Mouse (Mus musculus): ENCODE data around the gene Cyp2c23. TPM values are rescaled to one million over a fixed set of nuclear protein-coding genes. Genes with fewer than 3 reads are reported as not detected.

The Cyp2c23 gene
- polyA plus RNA-seq, 1 experiment from 2014 or later = 44.5 TPM

DNA sequence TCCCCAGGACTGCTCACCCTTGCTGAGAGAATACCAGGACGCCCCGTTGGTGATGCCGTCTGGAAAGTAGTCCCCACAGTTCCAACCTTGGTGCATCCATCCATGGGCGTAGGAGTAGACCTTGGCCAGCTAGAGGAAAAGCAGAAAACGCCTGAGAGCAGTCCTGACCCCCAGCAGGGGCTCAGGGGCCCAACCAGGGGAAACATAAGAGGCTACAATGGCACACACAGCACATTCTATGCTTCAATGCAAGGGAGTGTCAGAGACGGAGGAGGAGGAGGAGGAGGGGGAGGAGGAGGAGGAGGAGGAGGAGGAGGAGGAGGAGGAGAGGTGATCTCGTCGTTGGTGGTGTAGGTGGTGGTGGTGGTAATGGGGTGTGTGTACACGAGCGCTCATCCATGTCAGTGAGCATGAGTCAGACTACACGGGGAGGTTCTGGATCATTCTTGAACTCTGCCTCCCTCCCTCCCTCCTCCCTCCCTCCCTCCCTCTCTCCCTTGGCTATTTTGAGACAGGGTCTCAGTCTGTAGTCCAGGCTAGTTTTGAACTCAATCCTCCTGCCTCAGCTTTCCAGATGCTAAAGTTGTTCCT is 60.5 kb downstream of the Cyp2c23 start:
- Histone ChIP-seq H3K9me3 (replicated peaks; ENCODE audit: control insufficient read depth, low read length) (no peaks in the 10 kb centered on the region), H3K27ac (ENCODE audit: low read length) (no peak overlapping the region), H3K4me1 (ENCODE audit: control insufficient read depth, low read depth, low read length) (no peaks in the 10 kb centered on the region), H3K4me2 (ENCODE audit: low read depth, low read length) (no peak overlapping the region), H3K27me3 (ENCODE audit: control insufficient read depth, insufficient read depth, low read depth, low read length) (no peaks in the 10 kb centered on the region), H3K4me3 (ENCODE audit: low read depth, low read length) (no peak overlapping the region), H3K9ac (ENCODE audit: low read depth, low read length) (no peak overlapping the region), H3K36me3 (ENCODE audit: control insufficient read depth, insufficient read depth) (no peaks in the 10 kb centered on the region)
- no peak for ATAC-seq (ENCODE audit: low read depth)
- 54% methylated on average over 10 of the region's 11 CpGs for WGBS (ENCODE audit: insufficient replicate concordance)

- no peak overlapping the region for H3K4me2 ChIP-seq (ENCODE audit: low read depth, low read length)
- 47% methylated on average over 2 of the region's 2 CpGs for WGBS (ENCODE audit: insufficient replicate concordance)
- no peak for ATAC-seq (ENCODE audit: low read depth)
These were observed 62.5 kb downstream of the Cyp2c23 start for GRCm38 (mm10) chr19:43966481-43966880.

DNA sequence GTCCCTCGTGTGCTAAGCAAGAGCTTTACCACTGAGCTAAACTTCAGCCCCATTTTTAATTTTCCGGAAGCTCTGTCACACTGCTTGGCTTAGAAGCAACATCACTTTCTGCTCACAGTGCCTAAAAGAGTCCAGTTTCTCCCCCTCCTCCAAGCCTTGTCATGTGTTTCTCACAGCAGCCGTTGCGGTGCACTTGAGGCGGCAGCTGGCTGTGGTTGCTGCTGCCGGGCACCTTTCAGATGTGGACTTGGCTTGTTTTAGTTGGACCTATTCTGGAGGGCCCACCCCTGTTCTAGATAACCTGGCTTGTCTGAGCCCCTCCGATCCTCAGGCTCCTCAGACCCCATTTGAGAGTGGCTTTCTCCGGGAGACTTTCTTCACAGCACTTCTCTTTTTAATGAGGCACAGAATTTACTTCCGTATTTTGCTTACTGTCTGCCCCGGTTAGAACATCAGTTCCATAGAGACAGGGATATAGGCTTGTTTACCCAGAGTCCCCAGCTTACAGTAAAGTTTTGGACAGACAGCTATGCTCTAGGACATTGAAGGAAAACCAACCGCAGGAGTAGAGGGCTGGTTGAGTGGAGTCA is 63.4 kb downstream of the Cyp2c23 start:
- Histone ChIP-seq H3K4me1 (ENCODE audit: control insufficient read depth, low read depth, low read length) (no peaks in the 10 kb centered on the region), H3K4me3 (ENCODE audit: low read depth, low read length) (no peak overlapping the region), H3K36me3 (ENCODE audit: control insufficient read depth, insufficient read depth) (peaks cover 3% of the 10 kb centered on the region; the same call in 1 of the 2 replicates), H3K9me3 (replicated peaks; ENCODE audit: control insufficient read depth, low read length) (no peaks in the 10 kb centered on the region), H3K27ac (ENCODE audit: low read length) (peak overlapping the region; percentile 33; the same call in 1 of the 2 replicates), H3K9ac (ENCODE audit: low read depth, low read length) (no peak overlapping the region), H3K27me3 (ENCODE audit: control insufficient read depth, insufficient read depth, low read depth, low read length) (no peaks in the 10 kb centered on the region), H3K4me2 (ENCODE audit: low read depth, low read length) (peak overlapping the region; percentile 24)
- ATAC-seq (ENCODE audit: low read depth) = no peak
- 50% methylated on average over 11 of the region's 11 CpGs for WGBS (ENCODE audit: insufficient replicate concordance)

More at GRCm38 (mm10) chr19:43966481-43966880, 62.5 kb downstream of the Cyp2c23 start:
- H3K27ac ChIP-seq (ENCODE audit: low read length) = no peak overlapping the region
- H3K36me3 ChIP-seq (ENCODE audit: control insufficient read depth, insufficient read depth) = no peaks in the 10 kb centered on the region
- H3K9ac ChIP-seq (ENCODE audit: low read depth, low read length) = no peak overlapping the region
- H3K4me3 ChIP-seq (ENCODE audit: low read depth, low read length) = no peak overlapping the region
- no peaks in the 10 kb centered on the region for H3K4me1 ChIP-seq (ENCODE audit: control insufficient read depth, low read depth, low read length)
- H3K27me3 ChIP-seq (ENCODE audit: control insufficient read depth, insufficient read depth, low read depth, low read length) = no peaks in the 10 kb centered on the region
- no peaks in the 10 kb centered on the region for H3K9me3 ChIP-seq (replicated peaks; ENCODE audit: control insufficient read depth, low read length)

DNA sequence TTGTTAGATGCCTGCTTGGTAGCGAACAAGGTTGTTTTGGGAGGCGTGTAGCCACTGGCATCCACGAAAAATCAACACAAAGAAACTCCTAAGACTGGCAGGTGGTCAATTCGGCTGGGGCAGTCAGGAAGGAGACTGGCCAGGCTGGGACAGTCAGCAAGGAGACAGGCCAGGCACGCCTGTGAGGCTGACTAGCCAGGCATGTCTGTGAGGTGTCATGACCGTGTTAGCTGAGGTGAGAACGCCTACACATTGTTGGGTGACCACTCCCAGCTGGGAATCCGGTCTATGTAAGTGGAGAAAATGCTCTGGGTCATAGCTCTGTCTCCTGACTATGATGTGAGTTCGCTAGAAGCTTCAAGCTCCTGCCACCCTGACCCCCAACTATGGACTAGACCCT is 66.2 kb downstream of the Cyp2c23 start:
- Histone ChIP-seq H3K9me3 (replicated peaks; ENCODE audit: control insufficient read depth, low read length) (no peaks in the 10 kb centered on the region), H3K36me3 (ENCODE audit: control insufficient read depth, insufficient read depth) (peaks cover 3% of the 10 kb centered on the region), H3K9ac (ENCODE audit: low read depth, low read length) (no peak overlapping the region), H3K4me2 (ENCODE audit: low read depth, low read length) (no peak overlapping the region), H3K4me3 (ENCODE audit: low read depth, low read length) (no peak overlapping the region), H3K27me3 (ENCODE audit: control insufficient read depth, insufficient read depth, low read depth, low read length) (no peaks in the 10 kb centered on the region), H3K4me1 (ENCODE audit: control insufficient read depth, low read depth, low read length) (no peaks in the 10 kb centered on the region), H3K27ac (ENCODE audit: low read length) (no peak overlapping the region)
- WGBS (ENCODE audit: insufficient replicate concordance) = 50% methylated on average over 9 of the region's 9 CpGs
- ATAC-seq (ENCODE audit: low read depth) = no peak

DNA sequence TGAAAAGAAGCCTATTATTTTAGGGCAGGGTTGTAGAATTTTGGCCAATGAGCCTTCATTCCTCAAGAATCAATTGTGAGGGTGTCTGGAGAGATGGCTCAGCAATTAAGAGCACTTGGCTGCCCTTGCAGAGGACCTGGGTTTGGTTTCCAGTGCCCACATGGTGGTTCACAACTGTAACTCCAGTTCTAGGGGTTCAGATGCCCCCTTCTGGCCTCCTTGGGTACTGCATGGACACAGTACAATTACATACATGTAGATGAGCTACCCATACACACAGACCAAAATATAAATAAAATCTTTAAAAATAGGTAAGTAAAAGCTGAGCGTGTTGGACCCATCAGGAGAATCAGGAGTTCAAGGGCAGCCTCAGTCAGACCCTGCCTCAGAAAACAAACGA is 67.8 kb downstream of the Cyp2c23 start:
- Histone ChIP-seq H3K36me3 (ENCODE audit: control insufficient read depth, insufficient read depth) (peaks cover 3% of the 10 kb centered on the region), H3K9me3 (replicated peaks; ENCODE audit: control insufficient read depth, low read length) (no peaks in the 10 kb centered on the region), H3K27me3 (ENCODE audit: control insufficient read depth, insufficient read depth, low read depth, low read length) (no peaks in the 10 kb centered on the region), H3K9ac (ENCODE audit: low read depth, low read length) (no peak overlapping the region), H3K4me1 (ENCODE audit: control insufficient read depth, low read depth, low read length) (no peaks in the 10 kb centered on the region), H3K27ac (ENCODE audit: low read length) (no peak overlapping the region), H3K4me2 (ENCODE audit: low read depth, low read length) (no peak overlapping the region), H3K4me3 (ENCODE audit: low read depth, low read length) (no peak overlapping the region)
- ATAC-seq (ENCODE audit: low read depth) = no peak
- 59% methylated on average over 2 of the region's 2 CpGs for WGBS (ENCODE audit: insufficient replicate concordance)

DNA sequence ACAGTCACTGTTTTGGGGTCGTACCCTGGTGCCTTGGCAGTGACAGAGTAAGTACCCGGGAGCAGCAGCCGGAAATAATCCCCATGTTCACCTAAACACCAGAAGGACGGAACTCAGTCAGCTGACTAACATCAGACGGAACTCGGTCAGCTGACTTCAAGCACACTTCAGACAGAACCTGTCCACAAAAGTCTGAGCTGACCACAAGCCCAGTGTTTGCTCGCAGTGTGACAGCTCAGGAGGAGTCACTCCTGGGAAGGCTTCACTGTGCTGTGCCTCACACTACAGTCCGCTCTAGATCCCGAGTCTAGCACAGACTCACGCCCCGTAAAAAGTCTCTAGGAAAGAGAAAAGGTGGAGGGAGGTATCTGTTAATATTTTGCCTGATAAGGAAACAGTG is 69.0 kb downstream of the Cyp2c23 start:
- no peaks in the 10 kb centered on the region for H3K4me1 ChIP-seq (ENCODE audit: control insufficient read depth, low read depth, low read length)
- H3K9me3 ChIP-seq (replicated peaks; ENCODE audit: control insufficient read depth, low read length) = no peaks in the 10 kb centered on the region
- peaks cover 3% of the 10 kb centered on the region for H3K36me3 ChIP-seq (ENCODE audit: control insufficient read depth, insufficient read depth)
- H3K4me3 ChIP-seq (ENCODE audit: low read depth, low read length) = no peak overlapping the region
- WGBS (ENCODE audit: insufficient replicate concordance) = 68% methylated on average over 11 of the region's 11 CpGs
- no peak overlapping the region for H3K27ac ChIP-seq (ENCODE audit: low read length)
- H3K9ac ChIP-seq (ENCODE audit: low read depth, low read length) = no peak overlapping the region
- ATAC-seq (ENCODE audit: low read depth) = no peak
- no peak overlapping the region for H3K4me2 ChIP-seq (ENCODE audit: low read depth, low read length)
- H3K27me3 ChIP-seq (ENCODE audit: control insufficient read depth, insufficient read depth, low read depth, low read length) = no peaks in the 10 kb centered on the region

DNA sequence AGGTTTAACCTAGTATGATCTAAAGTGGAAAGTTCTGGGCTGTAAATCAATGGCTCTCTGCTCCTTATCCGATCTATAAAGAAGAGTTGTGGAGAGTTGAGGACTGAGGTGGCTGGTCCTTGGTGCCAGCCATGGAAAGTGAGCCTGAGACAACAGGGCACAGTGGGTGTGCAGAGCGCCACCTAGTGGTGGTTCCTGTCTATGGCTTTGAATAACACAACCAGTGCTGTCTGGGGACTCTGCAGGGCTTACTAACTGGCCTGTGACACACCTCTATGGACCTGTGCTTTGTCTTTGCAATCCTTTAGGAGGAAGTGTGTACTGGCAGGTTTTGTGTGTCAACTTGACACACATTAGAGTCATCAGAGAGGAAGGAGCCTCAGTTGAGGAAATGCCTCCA is 69.8 kb downstream of the Cyp2c23 start:
- Histone ChIP-seq H3K27me3 (ENCODE audit: control insufficient read depth, insufficient read depth, low read depth, low read length) (no peaks in the 10 kb centered on the region), H3K9ac (ENCODE audit: low read depth, low read length) (no peak overlapping the region), H3K9me3 (replicated peaks; ENCODE audit: control insufficient read depth, low read length) (no peaks in the 10 kb centered on the region), H3K4me3 (ENCODE audit: low read depth, low read length) (no peak overlapping the region), H3K36me3 (ENCODE audit: control insufficient read depth, insufficient read depth) (peaks cover 3% of the 10 kb centered on the region), H3K4me1 (ENCODE audit: control insufficient read depth, low read depth, low read length) (no peaks in the 10 kb centered on the region), H3K27ac (ENCODE audit: low read length) (no peak overlapping the region), H3K4me2 (ENCODE audit: low read depth, low read length) (no peak overlapping the region)
- WGBS (ENCODE audit: insufficient replicate concordance) = 22% methylated on average over 2 of the region's 2 CpGs
- ATAC-seq (ENCODE audit: low read depth) = peak; percentile 47

DNA sequence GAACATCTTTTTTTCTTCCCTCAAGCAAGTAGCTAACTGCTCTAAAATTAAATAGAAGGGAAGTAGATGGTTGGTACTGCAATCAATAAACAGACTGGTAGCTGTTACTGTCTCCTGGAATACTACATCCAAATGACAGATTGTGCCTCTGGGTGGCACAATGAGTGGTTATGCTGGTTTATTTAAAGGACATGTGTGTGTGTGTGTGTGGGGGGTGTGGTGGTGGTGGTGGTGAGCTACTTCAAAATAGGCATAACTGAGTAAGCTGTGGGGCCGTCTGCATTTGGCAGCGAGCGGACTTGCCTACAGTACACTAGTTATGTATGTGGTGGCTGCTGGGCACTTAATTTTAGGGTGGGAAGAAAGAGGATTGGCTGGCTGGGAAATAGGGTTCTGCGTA is 71.1 kb downstream of the Cyp2c23 start:
- H3K4me2 ChIP-seq (ENCODE audit: low read depth, low read length) = no peak overlapping the region
- WGBS (ENCODE audit: insufficient replicate concordance) = 65% methylated on average over 4 of the region's 4 CpGs
- H3K4me1 ChIP-seq (ENCODE audit: control insufficient read depth, low read depth, low read length) = no peaks in the 10 kb centered on the region
- peaks cover 3% of the 10 kb centered on the region for H3K36me3 ChIP-seq (ENCODE audit: control insufficient read depth, insufficient read depth)
- H3K4me3 ChIP-seq (ENCODE audit: low read depth, low read length) = no peak overlapping the region
- no peak for ATAC-seq (ENCODE audit: low read depth)
- no peak overlapping the region for H3K9ac ChIP-seq (ENCODE audit: low read depth, low read length)
- H3K9me3 ChIP-seq (replicated peaks; ENCODE audit: control insufficient read depth, low read length) = no peaks in the 10 kb centered on the region
- no peaks in the 10 kb centered on the region for H3K27me3 ChIP-seq (ENCODE audit: control insufficient read depth, insufficient read depth, low read depth, low read length)
- H3K27ac ChIP-seq (ENCODE audit: low read length) = no peak overlapping the region

- no peak overlapping the region for H3K4me3 ChIP-seq (ENCODE audit: low read depth, low read length)
- no peaks in the 10 kb centered on the region for H3K27me3 ChIP-seq (ENCODE audit: control insufficient read depth, insufficient read depth, low read depth, low read length)
- H3K9ac ChIP-seq (ENCODE audit: low read depth, low read length) = no peak overlapping the region
- WGBS (ENCODE audit: insufficient replicate concordance) = 38% methylated on average over 4 of the region's 4 CpGs
- H3K9me3 ChIP-seq (replicated peaks; ENCODE audit: control insufficient read depth, low read length) = no peaks in the 10 kb centered on the region
- ATAC-seq (ENCODE audit: low read depth) = no peak
- H3K27ac ChIP-seq (ENCODE audit: low read length) = no peak overlapping the region
- no peaks in the 10 kb centered on the region for H3K4me1 ChIP-seq (ENCODE audit: control insufficient read depth, low read depth, low read length)
- peaks cover 3% of the 10 kb centered on the region for H3K36me3 ChIP-seq (ENCODE audit: control insufficient read depth, insufficient read depth)
- no peak overlapping the region for H3K4me2 ChIP-seq (ENCODE audit: low read depth, low read length)
These were observed 71.6 kb downstream of the Cyp2c23 start for GRCm38 (mm10) chr19:43957402-43957801.

Data from liver, embryonic 16.5 days (tissue).